Comparison of ENCODE assay signal across 10 mouse cellular contexts in the genomic region with DNA sequence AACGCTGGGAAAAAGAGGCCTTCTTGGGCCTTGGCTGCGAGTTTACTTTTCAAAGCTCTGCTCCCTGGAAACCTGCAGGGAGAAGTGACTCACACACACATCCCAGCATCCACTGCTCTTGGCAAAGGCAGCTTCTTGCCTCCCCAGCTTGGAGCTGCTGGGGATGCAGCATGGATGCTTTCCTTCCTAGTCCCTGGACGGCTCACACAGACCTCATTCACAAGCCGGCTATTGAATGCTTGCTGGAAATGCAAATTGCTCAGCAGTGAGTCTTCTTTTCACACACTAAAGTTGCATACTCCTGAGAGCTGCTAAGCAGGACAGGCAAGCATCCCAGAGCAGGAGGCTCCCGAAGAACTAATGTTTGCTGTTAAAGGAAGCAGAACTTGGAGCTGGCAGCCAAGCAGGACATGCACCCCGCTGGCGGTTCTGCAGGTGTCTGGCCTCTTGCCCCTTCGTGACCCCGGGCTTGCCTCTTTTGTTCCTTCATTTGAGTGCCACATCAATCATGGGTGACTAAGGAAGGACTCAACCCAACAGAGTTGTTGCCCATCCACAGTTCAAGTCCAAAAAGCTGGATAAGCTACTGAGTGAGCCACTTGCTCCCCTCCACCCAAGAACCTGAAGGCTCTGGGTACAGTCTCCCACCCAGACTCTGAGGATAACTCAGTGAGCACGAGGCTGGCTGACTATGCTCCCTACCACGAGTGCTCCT. TPM values are rescaled to one million over a fixed set of nuclear protein-coding genes. Genes with fewer than 3 reads are reported as not detected.
DNase-seq lines count a peak whose midpoint lies in the region; ATAC-seq and TF ChIP-seq lines count a peak whose summit lies in the region.
"Had no signal": no experiment of that assay in that cellular context is flagged by ENCODE, and none has a peak within 500 bp of the region (broad histone marks: within the 10 kb centered on the region; RNA-seq: fewer than 3 reads in every experiment).

No protein-coding gene starts in this region.

- peak overlapping the region; percentile 48 for H3K27ac ChIP-seq in cortical plate, adult 2 months (ENCODE audit: insufficient read depth, low read length)
- H3K27ac ChIP-seq in neural tube, embryonic 11.5 days (ENCODE audit: low read depth, low read length), result no peak overlapping the region
- no peak overlapping the region for H3K27ac ChIP-seq in liver, postnatal 0 days (ENCODE audit: low read depth)
- H3K27ac ChIP-seq: lung, embryonic 15.5 days had no signal

- no peak overlapping the region for H3K4me2 ChIP-seq in neural tube, embryonic 11.5 days (ENCODE audit: low read depth)
- no peak overlapping the region for H3K4me2 ChIP-seq in liver, postnatal 0 days (ENCODE audit: low read depth, low read length)
- H3K4me2 ChIP-seq: lung, embryonic 15.5 days had no signal

- no peak overlapping the region for H3K4me3 ChIP-seq in cortical plate, adult 2 months (ENCODE audit: insufficient read depth, low read length)
- H3K4me3 ChIP-seq in neural tube, embryonic 11.5 days (ENCODE audit: low read depth, low read length), result no peak overlapping the region
- H3K4me3 ChIP-seq in liver, postnatal 0 days (ENCODE audit: low read depth, low read length), result no peak overlapping the region
- H3K4me3 ChIP-seq: lung, embryonic 15.5 days had no signal

- H3K9ac ChIP-seq in neural tube, embryonic 11.5 days (ENCODE audit: low read length), result no peak overlapping the region
- H3K9ac ChIP-seq in liver, postnatal 0 days (replicated peaks), result no peak overlapping the region
- H3K9ac ChIP-seq: lung, embryonic 15.5 days had no signal

- TF ChIP-seq CTCF in cortical plate, adult 2 months (IDR thresholded peaks at IDR 0.05; ENCODE audit: extremely low read depth, insufficient read depth, low read length), result no peak
- TF ChIP-seq CTCF in liver, postnatal 0 days (IDR thresholded peaks at IDR 0.05; ENCODE audit: low read depth), result no peak

- DNase-seq in ZHBTc4 (ENCODE audit: low read depth, low spot score), result peak; percentile 34
- peak; percentile 68 to 80 for DNase-seq in layer of hippocampus, adult 18-20 months (ENCODE audit: low spot score in 2 of 2)
- peak; percentile 34 for DNase-seq in neural tube, embryonic 11.5 days (ENCODE audit: low spot score)
- no peak for DNase-seq in liver, postnatal 0 days
- no peak for DNase-seq in adrenal gland, postnatal 10 days
- no peak for DNase-seq in gastrocnemius, postnatal 10 days
- DNase-seq in lung, adult 18-20 months, result no peak

- peak; percentile 50; the same call in 1 of the 2 replicates for TF ChIP-seq POLR2A in cortical plate, adult 2 months (IDR thresholded peaks at IDR 0.05; ENCODE audit: extremely low read depth, insufficient read depth, low read length)

- no peak for ATAC-seq in neural tube, embryonic 11.5 days (ENCODE audit: insufficient read depth, low FRiP score, low TSS enrichment)
- no peak for ATAC-seq in liver, postnatal 0 days

- H3K4me1 ChIP-seq in cortical plate, adult 2 months (ENCODE audit: control insufficient read depth, insufficient read depth, low read length), result no peaks in the 10 kb centered on the region; the same call in 1 of the 2 replicates
- no peaks in the 10 kb centered on the region for H3K4me1 ChIP-seq in neural tube, embryonic 11.5 days (ENCODE audit: control insufficient read depth, insufficient read depth, low read length)
- H3K4me1 ChIP-seq in liver, postnatal 0 days (ENCODE audit: insufficient read depth), result peaks cover 3% of the 10 kb centered on the region; the same call in 1 of the 2 replicates
- H3K4me1 ChIP-seq: lung, embryonic 15.5 days had no signal

- no peaks in the 10 kb centered on the region for H3K27me3 ChIP-seq in neural tube, embryonic 11.5 days (ENCODE audit: control insufficient read depth, insufficient read depth, low read length)
- no peaks in the 10 kb centered on the region for H3K27me3 ChIP-seq in liver, postnatal 0 days (ENCODE audit: insufficient read depth, low read length)
- H3K27me3 ChIP-seq: lung, embryonic 15.5 days had no signal

- TF ChIP-seq EP300 in liver, postnatal 0 days (IDR thresholded peaks at IDR 0.05; ENCODE audit: low read depth), result no peak

- no peaks in the 10 kb centered on the region for H3K9me3 ChIP-seq in neural tube, embryonic 11.5 days (ENCODE audit: control insufficient read depth, low read length)
- H3K9me3 ChIP-seq in liver, postnatal 0 days (ENCODE audit: low read length), result no peaks in the 10 kb centered on the region
- H3K9me3 ChIP-seq: lung, embryonic 15.5 days had no signal

- 8% methylated on average over 11 of the region's 11 CpGs for WGBS in neural tube, embryonic 11.5 days
- WGBS in liver, postnatal 0 days (ENCODE audit: insufficient replicate concordance), result 41% methylated on average over 11 of the region's 11 CpGs

- no peaks in the 10 kb centered on the region for H3K36me3 ChIP-seq in neural tube, embryonic 11.5 days (ENCODE audit: control insufficient read depth, insufficient read depth, low read length)
- H3K36me3 ChIP-seq in liver, postnatal 0 days (replicated peaks; ENCODE audit: insufficient read depth, low read length), result no peaks in the 10 kb centered on the region
- H3K36me3 ChIP-seq: lung, embryonic 15.5 days had no signal

RNA-seq across cellular contexts. Expression of a gene that starts 13.2 kb away (rescaled TPM):
- polyA plus RNA-seq in cortical plate, adult 2 months (2012; rRNA removed), result 11.1 and 11.3 TPM in 2 replicates
- total RNA-seq in layer of hippocampus, adult 18-20 months (2021), result 10 to 100 TPM; 12.2 to 12.3 TPM
- 0.68 and 0.87 TPM in 2 replicates for polyA plus RNA-seq in neural tube, embryonic 11.5 days (2014; fragmentation: Nextera tagmentation; extraction: Ambion mirVana)
- 30.8 and 38.3 TPM in 2 replicates for polyA plus RNA-seq in liver, postnatal 0 days (2015; fragmentation: Nextera tagmentation; extraction: Ambion mirVana)
- total RNA-seq in adrenal gland, postnatal 10 days (2021), result 1 to 10 TPM; 3.7 to 8.0 TPM
- under 1 TPM; 0.09 to 0.12 TPM for total RNA-seq in gastrocnemius, postnatal 10 days (2021)

RNA-seq across cellular contexts. Expression of a gene that starts 15.8 kb away (rescaled TPM):
- 1.5 and 2.0 TPM in 2 replicates for polyA plus RNA-seq in cortical plate, adult 2 months (2012; rRNA removed)
- total RNA-seq in layer of hippocampus, adult 18-20 months (2021), result under 1 TPM; 0.30 to 0.91 TPM
- not detected in 2 replicates for polyA plus RNA-seq in neural tube, embryonic 11.5 days (2014; fragmentation: Nextera tagmentation; extraction: Ambion mirVana)
- polyA plus RNA-seq in liver, postnatal 0 days (2015; fragmentation: Nextera tagmentation; extraction: Ambion mirVana), result 0.09 TPM in 2 replicates
- total RNA-seq in adrenal gland, postnatal 10 days (2021), result not detected
- not detected for total RNA-seq in gastrocnemius, postnatal 10 days (2021)
- polyA plus RNA-seq: heart, embryonic 16.5 days; lung, embryonic 15.5 days had no signal

RNA-seq across cellular contexts. Expression of a gene that starts 31.8 kb away (rescaled TPM):
- polyA plus RNA-seq in cortical plate, adult 2 months (2012; rRNA removed), result 72.1 and 72.5 TPM in 2 replicates
- total RNA-seq in layer of hippocampus, adult 18-20 months (2021), result 100 to 1,000 TPM; 108 to 110 TPM
- 242 and 249 TPM in 2 replicates for polyA plus RNA-seq in neural tube, embryonic 11.5 days (2014; fragmentation: Nextera tagmentation; extraction: Ambion mirVana)
- 60.0 and 68.1 TPM in 2 replicates for polyA plus RNA-seq in liver, postnatal 0 days (2015; fragmentation: Nextera tagmentation; extraction: Ambion mirVana)
- total RNA-seq in adrenal gland, postnatal 10 days (2021), result 100 to 1,000 TPM in 1 of 2 experiments, 10 to 100 TPM in 1; 95.2 to 101 TPM
- total RNA-seq in gastrocnemius, postnatal 10 days (2021), result 100 to 1,000 TPM; 115 to 117 TPM

Comparison
In these comparisons a context has a peak if more than half of its experiments do, and no peak if none do; other contexts are left out.
1. DNase-seq: peak in ZHBTc4 (single experiment), layer of hippocampus, adult 18-20 months (2 of 2) and neural tube, embryonic 11.5 days (single experiment); none in liver, postnatal 0 days (single experiment), adrenal gland, postnatal 10 days (single experiment), gastrocnemius, postnatal 10 days (single experiment) and lung, adult 18-20 months (0 of 2).
2. RNA of a gene that starts 13.2 kb away (total RNA-seq): 12.2 to 12.3 TPM in layer of hippocampus, adult 18-20 months and 3.7 to 8.0 TPM in adrenal gland, postnatal 10 days; 0.09 to 0.12 TPM in gastrocnemius, postnatal 10 days; every median in the first group is over 4 times any median in the second.